Mouse (Mus musculus) cerebellum, postnatal 25 days (tissue): Measurements from ENCODE around the gene Gm7735.
"Not testable (repeated sequence)": the region's sequence is repeated elsewhere in the genome, so short reads cannot be mapped to it uniquely, and the experiment has no call there.

ENCODE experiments used
- DNase-seq, 2 experiments: peaks; one replicate each; pipeline ENCODE4 v3.0.0; 2021; ENCODE audit warnings: mixed read lengths in 2 of 2

The Gm7735 gene

DNA sequence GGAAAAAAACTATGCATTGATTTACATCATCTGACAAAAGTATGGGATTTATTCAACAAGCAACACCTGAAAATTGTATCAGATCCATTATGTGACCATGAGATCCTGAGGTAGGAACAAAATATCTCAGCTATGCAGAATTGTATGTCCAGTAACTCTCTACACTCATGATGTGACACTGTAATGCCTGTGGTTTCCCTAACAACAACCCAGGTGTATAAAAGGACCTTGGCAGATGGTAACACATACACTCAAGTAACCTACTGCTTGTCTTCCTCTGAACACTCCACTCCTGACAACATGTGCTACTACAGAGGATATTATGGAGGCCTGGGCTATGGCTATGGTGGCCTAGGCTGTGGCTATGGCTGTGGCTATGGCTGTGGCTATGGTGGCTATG, at the start of gene Gm7735:
Gene Gm7735, plus strand, starts transcription at position 301 of the 400 bp plus-strand sequence.
- DNase-seq = not testable (repeated sequence)

- DNase-seq = no peak
Observed at GRCm38 (mm10) chr16:89140551-89140950, 28.7 kb upstream of the Gm7735 start, which contains the start of gene Gm6358. TSS of gene Gm6358 (plus strand) at chr16:89140851.

GRCm38 (mm10) chr16:89150786-89151185, 18.5 kb upstream of the Gm7735 start, which contains the start of gene Gm10061:
TSS of gene Gm10061 (plus strand) at chr16:89151086.
- DNase-seq = no peak

- DNase-seq = no peak
Observed at GRCm38 (mm10) chr16:89157652-89158051, 11.6 kb upstream of the Gm7735 start, which contains the start of gene Gm9789. TSS of gene Gm9789 (plus strand) at chr16:89157952.

DNA sequence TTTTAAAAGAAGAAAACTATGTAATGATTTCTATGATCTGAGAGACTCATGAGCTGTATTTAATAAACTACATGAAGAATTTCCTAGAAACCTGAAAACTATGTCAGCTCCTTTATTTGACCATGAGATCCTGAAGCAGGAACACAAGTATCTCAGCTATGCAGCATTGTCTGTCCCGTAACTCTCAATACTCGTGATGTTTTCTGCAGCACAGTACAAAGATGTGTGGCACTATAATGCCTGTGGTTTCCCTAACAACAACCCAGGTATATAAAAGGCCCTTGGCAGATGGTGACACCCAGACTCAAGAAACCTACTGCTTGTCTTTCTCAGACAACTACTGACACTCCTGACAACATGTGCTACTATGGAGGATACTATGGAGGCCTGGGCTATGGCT, 5.1 kb downstream of the Gm7735 start, which contains the start of gene 1110057P08Rik:
Gene 1110057P08Rik, plus strand, starts transcription at position 301 of the 400 bp plus-strand sequence.
- DNase-seq = no peak

- no peak for DNase-seq
Observed at GRCm38 (mm10) chr16:89188621-89189020, 19.3 kb downstream of the Gm7735 start.

DNA sequence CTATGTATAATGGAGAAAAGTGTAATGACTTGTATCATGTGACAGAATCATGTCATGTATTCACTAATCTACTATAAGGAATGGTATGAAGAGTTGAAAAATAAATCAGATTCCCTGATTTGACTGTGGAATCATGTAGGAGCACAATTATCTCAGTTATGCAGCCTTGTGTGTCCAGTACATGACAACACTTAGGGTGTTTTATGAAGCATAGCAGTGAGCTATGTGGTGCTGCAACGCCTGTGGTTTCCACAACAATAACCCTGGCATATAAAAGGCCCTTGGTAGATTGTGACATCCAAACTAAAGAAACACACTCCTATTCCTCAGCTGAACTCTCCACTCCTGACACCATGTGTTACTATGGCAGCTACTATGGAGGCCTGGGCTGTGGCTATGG, 36.3 kb downstream of the Gm7735 start, which contains the start of gene Krtap20-2:
Gene Krtap20-2, plus strand, starts transcription at position 301 of the 400 bp plus-strand sequence.
- no peak for DNase-seq
